Mouse (Mus musculus) lung, adult 2 months (tissue): ENCODE measurements at regions not wholly inside any gene's neighbourhood (a gene's known extent, or its start where the extent isn't known, plus 50 kb on each side); places are given as distances from the start of the nearest gene placed in this dataset.

ENCODE experiments used
- CTCF ChIP-seq: fragments of 200-500 bp; IDR thresholded peaks from 2 replicates; pipeline ENCODE4 v1.5.1; 2011; ENCODE audit warnings: mild to moderate bottlenecking, low read length, control low read depth; ENCODE audit not compliant: insufficient read depth
- POLR2A ChIP-seq: fragments of 200-500 bp; IDR thresholded peaks from 2 replicates; pipeline ENCODE4 v1.6.1; 2011; ENCODE audit warnings: low read depth, mild to moderate bottlenecking, control low read depth, low read length, borderline replicate concordance; ENCODE audit errors: extremely low read depth

DNA sequence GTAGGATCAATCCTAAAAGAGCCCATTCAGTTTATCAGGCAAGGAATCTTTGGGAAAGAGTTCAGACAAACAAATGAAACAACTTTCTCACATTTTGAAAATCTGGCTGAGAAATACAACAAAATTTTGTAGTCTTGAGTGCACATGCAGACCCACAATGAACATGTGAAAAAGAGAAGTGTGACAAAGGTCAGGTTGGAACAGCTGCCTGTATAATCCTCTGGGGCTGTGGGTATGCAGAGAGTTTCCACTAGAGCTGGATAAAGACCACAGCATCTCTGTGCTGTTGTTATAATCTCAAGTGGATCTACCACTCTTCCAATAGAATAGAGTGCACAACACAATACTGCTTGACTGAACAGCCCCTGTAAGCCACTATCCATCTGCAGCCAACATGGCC is 482.3 kb downstream of the Irx1 start:
- TF ChIP-seq CTCF: no peak
- no peak for TF ChIP-seq POLR2A
